Mouse (Mus musculus) central nervous system, embryonic 14 days (tissue): Measurements from ENCODE around the gene Scgb2b7. TPM values are rescaled to one million over a fixed set of nuclear protein-coding genes. Genes with fewer than 3 reads are reported as not detected.

Experiments used
- polyA plus RNA-seq: library from polyadenylated mRNA; depleted of rRNA; stranded (reverse); fragments of >200 nt; gene quantifications from 2 replicates; pipeline ENCODE4 v1.2.3, GENCODE M21; 2012; rRNA removed

Gene Scgb2b7
- not detected in 2 replicates for polyA plus RNA-seq

DNA sequence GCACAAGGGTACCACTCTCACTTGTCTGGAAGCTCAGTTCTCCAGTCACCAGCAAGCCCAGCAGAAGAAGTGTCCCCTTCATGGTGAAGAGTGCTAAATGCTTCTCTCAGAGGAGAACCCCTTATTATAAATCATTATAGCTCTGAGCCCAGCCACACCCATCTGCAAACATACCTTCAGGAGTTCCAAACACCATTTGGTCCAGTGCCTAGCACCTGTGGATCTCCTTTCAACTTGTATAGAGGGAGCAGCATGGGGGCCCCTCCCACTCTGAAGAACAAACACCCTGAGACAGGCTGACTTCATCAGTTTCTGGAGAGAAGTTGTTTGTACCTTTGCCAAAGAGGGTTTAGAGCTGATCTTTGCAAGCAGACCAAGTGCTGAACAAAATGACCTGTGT is at the start of gene Scgb2b7:
TSS of gene Scgb2b7 (minus strand) at position 101 of the 400 bp plus-strand sequence.

DNA sequence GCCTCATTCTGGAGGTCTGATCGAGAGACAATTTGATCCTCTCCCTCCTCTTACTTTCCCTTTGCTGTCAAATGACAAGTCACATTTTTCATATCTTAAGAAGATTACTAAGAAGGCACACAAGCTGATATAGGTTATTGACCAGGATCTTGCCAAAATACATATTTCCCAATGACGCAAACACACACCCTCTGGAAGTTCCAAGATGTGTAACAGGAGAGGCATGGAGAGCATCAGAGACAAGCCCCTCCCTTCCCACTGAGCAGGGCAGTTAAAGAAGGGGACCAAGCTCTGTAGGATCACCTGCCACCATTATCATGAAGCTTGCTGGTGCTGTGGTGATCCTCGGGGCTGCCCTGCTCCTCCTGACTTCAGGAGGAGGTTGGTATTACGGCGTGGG is 6.8 kb upstream of the Scgb2b7 start, which contains the start of gene Scgb1b7:
TSS of gene Scgb1b7 (plus strand) at position 301 of the 400 bp plus-strand sequence.

Other genes starting within 250 kb of the Scgb2b7 start
- not detected in 2 replicates for gene Scgb1b7, start 6.9 kb upstream of the Scgb2b7 start, polyA plus RNA-seq